Mouse (Mus musculus) lung, postnatal 10 days (tissue): ENCODE measurements at regions not wholly inside any gene's neighbourhood (a gene's known extent, or its start where the extent isn't known, plus 50 kb on each side); places are given as distances from the start of the nearest gene placed in this dataset.

Experiments
- DNase-seq: peaks from one replicate; pipeline ENCODE4 v3.0.0; 2021

- DNase-seq: no peak
These were observed 68.0 kb upstream of the Actbl2 start for GRCm38 (mm10) chr13:111186833-111187232.

GRCm38 (mm10) chr13:111193919-111194318 lies 60.9 kb upstream of the Actbl2 start:
- no peak for DNase-seq

GRCm38 (mm10) chr13:111194337-111194736 lies 60.5 kb upstream of the Actbl2 start:
- DNase-seq: no peak

GRCm38 (mm10) chr13:111201532-111201931 lies 53.3 kb upstream of the Actbl2 start:
- DNase-seq: no peak

GRCm38 (mm10) chr13:111204580-111205285 lies 50.1 kb upstream of the Actbl2 start:
- DNase-seq: peak; percentile 18
